Mouse (Mus musculus) heart, postnatal 0 days (tissue): ENCODE measurements at regions not wholly inside any gene's neighbourhood (a gene's known extent, or its start where the extent isn't known, plus 50 kb on each side); places are given as distances from the start of the nearest gene placed in this dataset.
A peak's percentile ranks its signal among the peaks of the same experiment; 100 is the strongest.

Source experiments
- ATAC-seq: fragments of 200-750 bp; cut with Nextera tagmentation; 2 replicates; pipeline ENCODE4 v1.8.0; 2017; ENCODE audit warnings: low read depth, moderate number of reproducible peaks, moderate library complexity; ENCODE audit not compliant: insufficient read depth
- DNase-seq: peaks from one replicate; pipeline ENCODE4 v3.0.0-alpha.2; 2016; ENCODE audit warnings: low spot score
- H3K27ac ChIP-seq: fragments of 300-500 bp; sonication (generic); 2 replicates; pipeline ENCODE4 v1.5.1; 2014; ENCODE audit warnings: low read depth, mild to moderate bottlenecking
- H3K27me3 ChIP-seq: fragments of 300-500 bp; sonication (generic); 2 replicates; pipeline ENCODE4 v1.6.1; 2014; ENCODE audit warnings: low read length, mixed read lengths; ENCODE audit not compliant: control insufficient read depth, insufficient read depth
- H3K36me3 ChIP-seq: fragments of 300-500 bp; sonication (generic); replicated peaks from 2 replicates; pipeline ENCODE4 v1.6.1; 2014; ENCODE audit warnings: low read length, mixed read lengths; ENCODE audit not compliant: control insufficient read depth, insufficient read depth
- H3K4me1 ChIP-seq: fragments of 300-500 bp; sonication (generic); 2 replicates; pipeline ENCODE4 v1.6.1; 2014; ENCODE audit warnings: antibody characterized with exemption; ENCODE audit not compliant: control insufficient read depth, insufficient read depth
- H3K4me2 ChIP-seq: fragments of 300-500 bp; sonication (generic); 2 replicates; pipeline ENCODE4 v1.6.1; 2014; ENCODE audit warnings: low read depth, mild to moderate bottlenecking, low read length, moderate library complexity
- H3K4me3 ChIP-seq: fragments of 300-500 bp; sonication (generic); 2 replicates; pipeline ENCODE4 v1.5.1; 2014; ENCODE audit warnings: low read depth, low read length
- H3K9ac ChIP-seq: fragments of 300-500 bp; sonication (generic); replicated peaks from 2 replicates; pipeline ENCODE4 v1.6.1; 2014; ENCODE audit warnings: low read depth, low read length, mixed read lengths
- H3K9me3 ChIP-seq: fragments of 300-500 bp; sonication (generic); replicated peaks from 2 replicates; pipeline ENCODE4 v1.6.1; 2016; ENCODE audit warnings: low read length; ENCODE audit not compliant: control insufficient read depth
- CTCF ChIP-seq: IDR thresholded peaks from 2 replicates; pipeline ENCODE4 v1.5.1; 2016; ENCODE audit warnings: antibody characterized with exemption, control low read depth, low read depth
- EP300 ChIP-seq: IDR thresholded peaks from 2 replicates; pipeline ENCODE4 v1.6.1; 2016; ENCODE audit warnings: antibody characterized with exemption, low read depth
- WGBS: fragments of 180-500 bp; shearing (Covaris S2); extraction: QIAGEN DNeasy Blood & Tissue Kit; methylation state at CpG from one replicate; pipeline ENCODE4 v1.1.7; 2014; 5-methylcytosine and 5-hydroxymethylcytosine counted together

GRCm38 (mm10) chr16:29827776-29828175 lies 236.4 kb upstream of the Hes1 start:
- TF ChIP-seq EP300 = no peak
- TF ChIP-seq CTCF = no peak
- no peak overlapping the region for H3K4me2 ChIP-seq
- H3K27me3 ChIP-seq = no peaks in the 10 kb centered on the region
- no peaks in the 10 kb centered on the region for H3K36me3 ChIP-seq
- H3K27ac ChIP-seq = no peak overlapping the region
- no peak for ATAC-seq
- H3K4me1 ChIP-seq = no peaks in the 10 kb centered on the region
- H3K4me3 ChIP-seq = no peak overlapping the region
- no peak overlapping the region for H3K9ac ChIP-seq
- DNase-seq = no peak
- 0 out of 2 replicates have a peak, but pooled peaks cover 6% of the 10 kb centered on the region for H3K9me3 ChIP-seq
- WGBS = 86% methylated on average over 1 of the region's 1 CpGs

GRCm38 (mm10) chr16:29829457-29829856 lies 234.7 kb upstream of the Hes1 start:
- Histone ChIP-seq H3K27ac (0 out of 2 replicates have a peak overlapping the region, but pooled peaks have one; percentile 14), H3K27me3 (no peaks in the 10 kb centered on the region), H3K4me2 (no peak overlapping the region), H3K9me3 (0 out of 2 replicates have a peak, but pooled peaks cover 6% of the 10 kb centered on the region), H3K36me3 (no peaks in the 10 kb centered on the region), H3K4me1 (no peaks in the 10 kb centered on the region), H3K4me3 (no peak overlapping the region), H3K9ac (no peak overlapping the region)
- 52% methylated on average over 9 of the region's 9 CpGs for WGBS
- DNase-seq (peak; percentile 55), ATAC-seq (peak; percentile 39; the same call in 1 of the 2 replicates)
- TF ChIP-seq EP300 (no peak), CTCF (no peak)

- no peak for ATAC-seq
- Histone ChIP-seq H3K9me3 (0 out of 2 replicates have a peak, but pooled peaks cover 6% of the 10 kb centered on the region), H3K36me3 (no peaks in the 10 kb centered on the region), H3K9ac (no peak overlapping the region), H3K4me3 (no peak overlapping the region), H3K4me2 (no peak overlapping the region), H3K4me1 (no peaks in the 10 kb centered on the region), H3K27ac (no peak overlapping the region), H3K27me3 (no peaks in the 10 kb centered on the region)
- DNase-seq = no peak
- no peak for TF ChIP-seq EP300
- TF ChIP-seq CTCF = no peak
Observed at GRCm38 (mm10) chr16:29830101-29830500, 234.1 kb upstream of the Hes1 start.

GRCm38 (mm10) chr16:29833298-29833697 lies 230.9 kb upstream of the Hes1 start:
- no peak for ATAC-seq
- no peak overlapping the region for H3K4me2 ChIP-seq
- WGBS = 84% methylated on average over 11 of the region's 11 CpGs

GRCm38 (mm10) chr16:29833875-29834274 lies 230.3 kb upstream of the Hes1 start:
- no peak overlapping the region for H3K4me2 ChIP-seq
- H3K36me3 ChIP-seq = no peaks in the 10 kb centered on the region
- H3K9ac ChIP-seq = no peak overlapping the region
- TF ChIP-seq CTCF = no peak
- no peak for TF ChIP-seq EP300
- ATAC-seq = no peak
- H3K27me3 ChIP-seq = no peaks in the 10 kb centered on the region
- no peak for DNase-seq
- H3K4me3 ChIP-seq = no peak overlapping the region
- H3K9me3 ChIP-seq = no peaks in the 10 kb centered on the region
- H3K27ac ChIP-seq = no peak overlapping the region
- 77% methylated on average over 6 of the region's 6 CpGs for WGBS
- H3K4me1 ChIP-seq = no peaks in the 10 kb centered on the region

More at GRCm38 (mm10) chr16:29833298-29833697, 230.9 kb upstream of the Hes1 start:
- H3K9ac ChIP-seq = no peak overlapping the region
- H3K36me3 ChIP-seq = no peaks in the 10 kb centered on the region
- 0 out of 2 replicates have a peak, but pooled peaks cover under 1% of the 10 kb centered on the region for H3K9me3 ChIP-seq
- H3K4me1 ChIP-seq = no peaks in the 10 kb centered on the region
- no peaks in the 10 kb centered on the region for H3K27me3 ChIP-seq
- no peak overlapping the region for H3K4me3 ChIP-seq
- no peak for TF ChIP-seq EP300
- TF ChIP-seq CTCF = no peak
- H3K27ac ChIP-seq = no peak overlapping the region
- no peak for DNase-seq

GRCm38 (mm10) chr16:29834669-29835068 lies 229.5 kb upstream of the Hes1 start:
- Histone ChIP-seq H3K4me3 (no peak overlapping the region), H3K4me2 (no peak overlapping the region), H3K4me1 (peaks cover 6% of the 10 kb centered on the region; the same call in 1 of the 2 replicates), H3K27me3 (no peaks in the 10 kb centered on the region), H3K36me3 (no peaks in the 10 kb centered on the region), H3K9ac (no peak overlapping the region), H3K27ac (no peak overlapping the region), H3K9me3 (no peaks in the 10 kb centered on the region)
- ATAC-seq (no peak), DNase-seq (no peak)
- TF ChIP-seq CTCF = no peak
- no peak for TF ChIP-seq EP300
- 74% methylated on average over 6 of the region's 6 CpGs for WGBS
